Mouse (Mus musculus): ENCODE results near the gene Aanat.
A peak's percentile ranks its signal among the peaks of the same experiment; 100 is the strongest.
"Not testable (repeated sequence)": the region's sequence is repeated elsewhere in the genome, so short reads cannot be mapped to it uniquely, and the experiment has no call there.

Aanat gene

GRCm38 (mm10) chr11:116575396-116575795 lies 10.8 kb upstream of the Aanat start:
- no peak for DNase-seq

GRCm38 (mm10) chr11:116579280-116579679 lies 7.0 kb upstream of the Aanat start:
- DNase-seq: no peak

DNA sequence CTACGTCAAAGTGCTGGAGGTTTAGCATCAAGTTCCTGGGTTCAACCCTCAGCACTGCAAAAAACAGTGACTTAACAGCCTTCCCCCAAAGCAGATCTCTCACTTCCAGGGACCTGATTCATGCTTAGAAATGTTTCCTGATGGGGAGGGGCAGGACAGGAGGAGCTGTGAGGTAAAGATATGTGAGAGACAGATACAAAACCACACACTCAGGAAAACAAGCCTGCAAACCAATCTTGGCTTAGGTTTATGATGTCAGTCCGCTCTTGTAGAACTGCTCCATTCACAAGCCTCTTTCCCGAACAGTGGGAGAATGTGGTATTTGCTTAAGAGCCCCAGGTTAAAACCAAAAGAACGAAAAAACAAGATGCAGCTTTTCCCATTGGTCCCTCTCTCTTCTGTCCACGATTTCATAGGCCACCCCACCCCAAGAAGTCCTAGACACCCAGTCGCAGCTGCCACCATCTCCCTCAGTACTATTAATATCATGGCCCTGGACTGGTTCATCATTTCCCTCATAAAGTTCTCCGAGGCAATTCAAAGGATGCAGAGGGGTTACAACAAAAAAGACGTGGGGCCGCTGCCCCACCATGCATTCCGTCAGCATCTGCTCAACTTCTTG lies 6.1 kb upstream of the Aanat start:
- DNase-seq: no peak

DNA sequence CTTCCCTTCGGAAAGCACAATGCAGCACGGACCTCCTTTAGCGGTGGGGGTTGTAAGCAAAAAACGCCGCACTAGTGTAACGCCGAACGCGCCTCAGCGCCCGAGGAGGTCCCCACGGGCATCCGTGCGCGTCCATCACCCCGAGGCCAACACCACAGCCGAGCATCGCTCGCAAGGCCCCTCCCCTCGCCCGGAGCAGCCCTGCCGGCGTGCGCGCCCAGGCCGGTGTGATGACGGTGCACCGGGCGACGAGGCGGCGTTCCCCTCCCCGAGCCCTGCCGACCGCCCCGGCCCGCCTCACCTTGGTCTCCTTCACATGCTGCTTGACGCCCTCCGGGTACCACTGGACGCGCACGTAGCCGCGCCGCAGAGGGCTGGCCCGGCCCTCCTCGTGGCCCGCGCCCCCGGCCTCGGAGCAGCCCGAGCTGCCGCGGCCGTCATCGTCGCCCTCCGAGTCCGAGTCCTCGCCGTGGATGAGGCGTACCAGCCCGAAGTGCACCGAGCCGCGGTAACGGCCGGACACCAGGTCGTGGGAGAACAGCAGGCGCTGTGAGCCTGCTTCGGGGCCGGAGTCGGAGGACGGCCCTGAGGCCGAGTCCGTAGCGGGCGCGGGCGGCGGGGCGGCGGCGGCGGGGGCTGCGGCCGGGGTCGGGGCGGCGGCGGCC lies 5.4 kb upstream of the Aanat start:
- DNase-seq: peak; percentile 33

DNA sequence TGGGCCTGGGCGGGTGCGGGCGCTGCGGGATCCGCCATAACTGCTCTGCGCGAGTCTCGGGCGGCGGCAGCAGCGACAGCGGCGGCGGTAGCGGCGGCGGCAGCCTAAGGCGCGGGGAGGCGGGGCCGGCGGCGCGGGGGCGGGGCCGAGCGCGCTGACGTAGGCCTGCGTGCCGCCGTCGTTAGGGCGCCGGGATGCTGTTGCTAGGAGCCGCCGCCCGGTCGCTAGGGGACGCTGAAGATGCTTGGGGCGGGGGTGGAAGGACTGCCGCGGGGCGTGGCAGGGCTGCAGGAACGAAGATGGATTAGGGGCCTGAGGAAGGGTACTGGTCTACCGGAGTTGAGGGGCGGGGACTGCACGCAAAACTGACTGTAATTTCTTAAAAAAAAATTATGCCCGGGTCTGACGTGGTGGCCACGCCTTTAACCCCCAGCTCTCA lies 4.8 kb upstream of the Aanat start, which contains the start of gene Ube2o:
Gene Ube2o (minus strand): TSS at position 72 of the 439 bp plus-strand sequence.
- DNase-seq: peak; percentile 88

DNA sequence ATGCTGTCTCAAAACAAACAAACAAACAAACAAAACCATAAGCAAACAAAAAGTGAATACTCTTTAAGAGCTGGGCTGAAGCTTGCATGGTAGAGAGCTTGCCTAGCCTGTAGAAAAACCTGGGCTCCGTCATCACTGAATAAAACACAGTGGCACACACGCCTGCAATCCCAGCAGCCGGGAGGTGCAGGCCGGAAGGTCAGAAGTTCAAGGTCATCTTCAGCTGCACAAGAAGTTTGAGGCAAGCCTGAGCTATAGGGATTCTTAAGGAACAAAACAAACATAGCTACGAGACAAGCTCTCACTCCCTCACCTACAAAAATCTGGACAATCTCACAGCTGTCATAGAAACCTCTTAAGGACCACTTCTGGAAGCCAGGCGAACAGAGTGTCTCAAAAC lies 550 bp upstream of the Aanat start:
- no peak for DNase-seq

GRCm38 (mm10) chr11:116586801-116587631 lies 784 bp downstream of the Aanat start:
- DNase-seq: peak; percentile 43

GRCm38 (mm10) chr11:116589020-116589531 lies 2.8 kb downstream of the Aanat start:
- no peak for DNase-seq

DNA sequence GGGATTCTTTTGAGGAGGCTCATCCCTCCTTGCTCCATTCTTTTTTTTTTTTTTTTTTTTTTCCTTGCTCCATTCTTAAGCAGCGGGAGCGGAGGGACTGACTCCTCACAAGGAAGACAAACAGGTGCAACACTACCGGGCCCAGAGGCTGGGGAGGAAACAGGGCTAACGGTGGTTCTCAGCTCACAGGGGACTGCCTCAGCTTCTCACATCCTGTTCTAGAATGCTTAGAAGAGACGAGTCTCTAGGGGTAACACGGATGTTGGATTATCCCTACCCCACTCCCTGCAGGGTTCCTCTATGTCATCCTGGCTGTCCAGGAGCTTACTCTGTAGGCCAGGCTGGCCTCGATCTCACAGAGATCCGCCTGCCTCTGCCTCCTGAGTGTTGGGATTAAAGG lies 3.3 kb downstream of the Aanat start:
- no peak for DNase-seq

DNA sequence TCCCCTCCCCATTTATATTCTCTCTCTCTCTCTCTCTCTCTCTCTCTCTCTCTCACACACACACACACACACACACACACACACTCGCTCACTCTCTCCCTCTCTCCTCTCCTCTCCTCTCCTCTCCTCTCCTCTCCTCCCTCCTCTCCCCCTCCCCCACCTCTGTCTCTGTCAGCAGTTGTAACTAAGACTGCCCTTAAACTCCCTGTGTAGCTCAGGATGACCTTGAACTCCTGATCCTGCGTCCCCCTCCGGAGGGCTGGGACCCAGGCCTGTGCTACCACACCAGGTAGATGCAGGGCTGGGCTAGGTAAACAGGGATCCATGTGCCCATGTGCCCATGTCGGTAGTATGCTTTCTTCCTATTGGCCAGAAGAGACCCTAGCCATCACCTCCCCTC lies 5.4 kb downstream of the Aanat start:
- no peak for DNase-seq

DNA sequence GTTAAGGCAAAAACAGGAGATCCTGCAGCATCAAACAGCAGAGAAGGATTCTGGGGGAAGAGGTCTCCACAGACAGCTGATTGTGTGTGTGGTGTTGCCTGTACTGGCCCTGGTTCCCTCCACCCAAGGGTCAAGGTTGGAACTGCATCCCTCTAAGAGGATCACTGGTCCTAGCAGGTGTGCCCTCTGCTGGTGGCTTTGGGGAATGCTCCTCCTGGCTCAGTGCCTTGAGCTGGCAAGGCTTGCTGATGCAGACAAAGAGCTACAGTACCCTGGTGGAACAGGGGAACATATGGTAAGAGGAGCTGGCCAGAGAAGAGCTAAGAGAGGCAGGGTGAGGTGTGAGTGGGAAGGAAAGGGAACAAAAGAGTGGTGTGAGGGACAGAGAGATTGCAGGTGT lies 6.2 kb downstream of the Aanat start:
- DNase-seq: peak; percentile 93

DNA sequence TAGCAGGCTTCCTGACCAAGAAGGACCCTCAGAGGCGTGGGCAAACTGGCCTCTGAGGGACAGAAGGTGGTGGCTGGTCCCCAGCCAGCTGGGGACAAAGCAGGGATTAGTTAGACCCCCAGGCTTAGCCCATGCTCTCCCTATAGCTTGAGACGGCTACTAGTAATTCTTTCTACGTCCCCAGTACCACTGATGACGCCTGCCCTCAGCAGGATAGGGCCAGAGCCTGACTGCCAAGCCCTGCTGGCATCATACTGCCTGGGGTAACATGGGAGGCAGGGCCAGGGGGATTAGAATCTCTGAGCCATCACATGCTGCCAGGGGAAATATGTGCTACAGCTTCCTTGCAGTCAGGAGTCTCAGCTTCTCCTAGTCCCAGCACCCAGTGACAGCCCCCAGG lies 7.1 kb downstream of the Aanat start:
- DNase-seq: no peak

- no peak for DNase-seq
Measured at GRCm38 (mm10) chr11:116596766-116597165, 10.5 kb downstream of the Aanat start.

DNA sequence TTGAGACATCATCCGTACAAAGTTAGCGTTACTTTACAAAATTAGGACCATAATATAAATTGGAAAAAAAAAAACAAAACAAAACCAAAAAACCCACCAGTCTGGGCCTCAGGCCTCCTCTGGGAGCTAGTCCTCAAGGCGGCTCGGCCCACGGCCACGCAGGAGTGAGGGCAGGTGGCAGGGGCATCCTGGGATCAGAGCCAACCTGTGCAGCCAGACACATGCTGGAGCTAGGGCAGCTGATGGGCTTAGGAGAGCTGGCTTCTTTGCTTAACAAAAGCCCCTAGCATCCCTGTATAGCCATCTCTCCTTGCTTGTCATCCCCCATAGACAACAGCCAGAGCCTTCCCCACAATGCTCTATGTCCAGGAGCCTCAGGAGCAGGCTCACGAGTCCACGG lies 12.0 kb downstream of the Aanat start:
- no peak for DNase-seq

GRCm38 (mm10) chr11:116599230-116599629 lies 13.0 kb downstream of the Aanat start:
- no peak for DNase-seq

GRCm38 (mm10) chr11:116601166-116601565 lies 14.9 kb downstream of the Aanat start:
- DNase-seq: no peak

DNA sequence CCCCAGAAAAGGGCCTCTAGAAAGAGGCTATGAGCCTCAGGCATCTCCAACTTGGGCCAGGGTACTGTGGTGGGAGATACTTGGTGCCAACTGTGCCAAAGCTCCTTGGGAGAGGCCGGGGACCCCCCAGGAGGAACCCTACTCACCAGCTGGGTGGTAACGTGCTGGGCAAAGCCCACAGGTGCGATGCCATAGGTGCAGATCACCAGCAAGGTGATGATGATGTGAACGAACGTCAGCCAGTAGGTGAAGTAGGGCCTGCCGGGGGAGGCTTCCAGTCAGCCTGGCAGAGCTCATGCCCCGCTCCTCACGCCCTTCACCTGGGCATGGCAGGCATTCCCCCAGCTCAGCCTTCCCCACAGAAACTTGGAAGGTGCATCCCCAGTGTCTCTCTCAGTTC lies 15.8 kb downstream of the Aanat start:
- DNase-seq: no peak

DNA sequence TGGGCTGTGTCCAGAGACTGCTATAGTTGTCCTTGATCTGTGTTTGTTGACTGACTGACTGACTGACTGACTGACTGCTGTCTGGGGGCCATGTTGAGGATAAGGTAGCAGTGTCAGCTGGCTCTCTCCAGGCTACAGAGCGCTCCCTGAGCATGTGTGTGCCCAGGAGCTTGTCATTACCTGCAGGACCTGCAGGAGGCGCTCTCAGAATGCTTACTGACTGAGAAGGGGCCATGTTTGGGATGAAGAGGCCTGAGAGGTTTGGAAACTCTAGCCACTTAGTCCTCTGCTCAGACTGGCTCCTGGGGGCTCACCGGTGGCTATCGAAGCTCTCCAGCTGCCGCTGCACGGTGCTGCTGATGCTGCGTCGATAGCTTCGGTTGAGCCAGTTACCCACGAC lies 17.1 kb downstream of the Aanat start:
- DNase-seq: no peak

GRCm38 (mm10) chr11:116604097-116604496 lies 17.9 kb downstream of the Aanat start:
- no peak for DNase-seq

GRCm38 (mm10) chr11:116607717-116608116 lies 21.5 kb downstream of the Aanat start:
- no peak for DNase-seq

DNA sequence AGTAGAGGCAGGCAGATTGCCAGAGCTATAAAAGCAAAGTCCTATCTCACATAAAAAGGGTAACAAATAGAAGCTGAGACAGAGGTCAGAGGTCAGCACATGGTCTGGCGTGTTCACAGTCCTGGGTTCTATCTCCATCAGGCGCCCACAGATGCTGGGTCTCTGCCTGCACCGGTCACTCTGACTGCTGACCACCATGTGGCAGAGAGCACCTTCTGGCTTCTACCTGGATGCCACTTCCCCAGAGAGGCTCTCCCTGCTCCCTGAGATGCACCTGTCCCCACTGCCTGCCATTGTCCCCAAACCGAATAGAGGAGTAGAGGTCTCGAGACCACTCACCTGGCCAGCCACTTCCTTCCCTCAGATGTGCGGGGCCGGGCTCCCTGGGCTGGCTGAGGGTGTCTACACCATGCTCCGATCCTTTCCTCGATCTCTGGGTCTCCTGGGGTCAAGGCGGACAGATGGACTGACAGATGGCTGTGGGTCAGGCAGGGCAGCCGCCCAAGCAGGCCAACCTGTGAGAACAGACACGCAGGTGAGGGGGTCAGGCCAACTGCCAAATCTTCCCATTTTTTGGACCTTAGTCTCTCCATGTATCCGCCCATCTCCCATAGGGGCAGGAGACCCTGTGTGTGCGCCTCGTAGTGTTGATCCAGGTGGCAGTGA lies 23.9 kb downstream of the Aanat start:
- DNase-seq: no peak

DNA sequence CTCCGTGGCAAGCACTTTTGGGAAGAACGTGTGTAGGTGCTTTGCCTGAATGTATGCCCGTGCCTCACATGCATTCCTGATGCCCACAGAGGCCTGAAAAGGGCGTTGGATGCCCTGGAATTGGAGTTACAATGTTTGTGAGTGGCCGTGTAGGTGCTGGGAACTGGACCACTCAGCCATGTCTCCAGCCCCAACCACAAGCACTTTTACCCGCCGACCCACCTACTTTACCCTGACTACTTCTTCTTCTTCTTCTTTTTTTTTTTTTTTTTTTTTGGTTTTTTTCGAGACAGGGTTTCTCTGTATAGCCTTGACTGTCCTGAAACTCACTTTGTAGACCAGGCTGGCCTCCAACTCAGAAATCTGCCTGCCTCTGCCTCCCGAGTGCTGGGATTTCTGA lies 24.9 kb downstream of the Aanat start:
- DNase-seq: not testable (repeated sequence)

DNA sequence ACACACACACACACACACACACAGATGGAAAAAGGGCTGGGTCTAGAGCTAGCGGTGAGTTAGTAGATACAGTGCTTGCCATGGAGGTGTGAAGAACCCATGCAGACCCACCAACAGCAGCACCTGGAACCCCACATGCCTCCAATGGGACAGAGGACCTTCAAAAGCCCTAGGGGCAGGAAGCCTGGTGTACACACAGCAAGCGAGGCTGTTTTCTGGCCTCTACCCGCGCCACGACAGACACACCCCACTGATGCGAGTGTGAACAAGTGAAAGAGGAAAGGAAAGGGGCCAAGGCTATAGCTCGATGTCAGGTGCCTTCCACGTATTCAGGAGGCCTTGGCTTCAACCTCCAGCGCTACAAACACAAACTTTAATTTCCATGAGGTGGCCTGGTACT lies 25.7 kb downstream of the Aanat start:
- DNase-seq: no peak

Data from layer of hippocampus, adult 9-11 months (tissue).